Mouse (Mus musculus): ENCODE results near the gene Tcl1. TPM values are rescaled to one million over a fixed set of nuclear protein-coding genes. Genes with fewer than 3 reads are reported as not detected.

The Tcl1 gene
- polyA plus RNA-seq, 1 experiment from 2014 or later = not detected

- Histone ChIP-seq H3K4me3 (no peak overlapping the region), H3K27me3 (no peaks in the 10 kb centered on the region), H3K4me2 (no peak overlapping the region), H3K27ac (replicated peaks) (no peak overlapping the region), H3K9ac (no peak overlapping the region), H3K4me1 (replicated peaks) (no peaks in the 10 kb centered on the region), H3K9me3 (no peaks in the 10 kb centered on the region), H3K36me3 (no peaks in the 10 kb centered on the region)
- no peak for ATAC-seq (ENCODE audit: low read depth)
- WGBS = 87% methylated on average over 2 of the region's 2 CpGs
These were observed 49.2 kb downstream of the Tcl1 start for GRCm38 (mm10) chr12:105173366-105173765.

Other genes with a start within 250 kb of the Tcl1 start
- gene Syne3, start 213.0 kb downstream of the Tcl1 start, polyA plus RNA-seq (2015; fragmentation: Nextera tagmentation; extraction: Ambion mirVana) = 0.28 and 0.32 TPM in 2 replicates
- 151 and 167 TPM in 2 replicates for gene Glrx5, start 190.1 kb downstream of the Tcl1 start, polyA plus RNA-seq (2015; fragmentation: Nextera tagmentation; extraction: Ambion mirVana)
- gene Tcl1b2, start 76.8 kb downstream of the Tcl1 start, polyA plus RNA-seq (2015; fragmentation: Nextera tagmentation; extraction: Ambion mirVana) = not detected in 2 replicates
- gene Tcl1b1, start 63.1 kb downstream of the Tcl1 start, polyA plus RNA-seq (2015; fragmentation: Nextera tagmentation; extraction: Ambion mirVana) = not detected in 2 replicates
- not detected in 2 replicates for gene Tcl1b5, start 46.4 kb downstream of the Tcl1 start, polyA plus RNA-seq (2015; fragmentation: Nextera tagmentation; extraction: Ambion mirVana)
- gene Tcl1b3, start 31.8 kb downstream of the Tcl1 start, polyA plus RNA-seq (2015; fragmentation: Nextera tagmentation; extraction: Ambion mirVana) = not detected in 2 replicates
- not detected in 2 replicates for gene Tcl1b4, start 20.8 kb downstream of the Tcl1 start, polyA plus RNA-seq (2015; fragmentation: Nextera tagmentation; extraction: Ambion mirVana)
- 10.0 TPM in 2 replicates for gene Tunar, start 111.1 kb upstream of the Tcl1 start, polyA plus RNA-seq (2015; fragmentation: Nextera tagmentation; extraction: Ambion mirVana)
- 10.5 and 11.8 TPM in 2 replicates for gene D430019H16Rik, start 231.1 kb upstream of the Tcl1 start, polyA plus RNA-seq (2015; fragmentation: Nextera tagmentation; extraction: Ambion mirVana)

All from neural tube, embryonic 13.5 days (tissue).